Mouse (Mus musculus) liver, adult 2 months (tissue): Measurements from ENCODE around the gene Olfr429.
"Not testable (repeated sequence)": the region's sequence is repeated elsewhere in the genome, so short reads cannot be mapped to it uniquely, and the experiment has no call there.

ENCODE experiments used
- CTCF ChIP-seq: fragments of 200-500 bp; IDR thresholded peaks from 2 replicates; pipeline ENCODE4 v1.5.1; 2011; ENCODE audit warnings: low read depth, low read length, control low read depth
- POLR2A ChIP-seq: fragments of 200-500 bp; IDR thresholded peaks from 2 replicates; pipeline ENCODE4 v1.6.1; 2011; ENCODE audit warnings: low read length, control low read depth; ENCODE audit not compliant: insufficient read depth; ENCODE audit errors: extremely low read depth

DNA sequence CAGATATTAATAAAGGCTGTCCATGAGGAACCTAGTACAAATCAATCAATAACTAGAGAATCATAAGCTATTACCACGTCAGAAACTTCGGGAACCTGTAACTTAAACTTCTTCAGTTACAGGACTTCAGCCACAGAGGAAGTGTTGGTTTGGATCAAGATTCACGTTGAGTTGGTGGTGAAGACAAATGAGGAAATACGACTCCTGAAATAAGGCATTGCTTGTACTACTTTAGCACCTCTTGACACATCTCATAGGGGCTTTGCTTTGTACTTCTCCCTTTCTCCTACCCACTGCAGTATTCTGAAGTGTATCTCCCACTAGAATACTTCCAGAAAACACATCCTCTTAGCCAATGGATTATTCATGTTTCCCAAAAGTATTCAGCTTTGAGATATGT is 34.8 kb upstream of the Olfr429 start:
- not testable (repeated sequence) for TF ChIP-seq POLR2A, CTCF
